Mouse (Mus musculus) MEL (cell line): ENCODE data around the gene Rimklb.

ENCODE experiments used
- CTCF ChIP-seq, 3 experiments: IDR thresholded peaks in 2 of 3; conservative IDR thresholded peaks in 1 of 3; 2 replicates each; pipeline ENCODE4 v1.5.1; 2011 to 2012; ENCODE audit warnings: low read length in 3 of 3, low read depth in 2 of 3, mild to moderate bottlenecking in 2 of 3, improper control_type of control experiment in 1 of 3, inconsistent platforms in 1 of 3, mixed read lengths in 1 of 3, moderate library complexity in 1 of 3; ENCODE audit not compliant: control insufficient read depth in 1 of 3, insufficient read depth in 1 of 3, poor library complexity in 1 of 3, severe bottlenecking in 1 of 3
- E2F4 ChIP-seq: IDR thresholded peaks from 2 replicates; pipeline ENCODE4 v1.6.1; 2011; ENCODE audit warnings: low read depth, low read length, improper control_type of control experiment, borderline replicate concordance
- ETS1 ChIP-seq: IDR thresholded peaks from 2 replicates; pipeline ENCODE4 v1.6.1; 2012; ENCODE audit warnings: low read depth, mild to moderate bottlenecking, inconsistent platforms, low read length, improper control_type of control experiment, moderate library complexity
- GATA1 ChIP-seq: IDR thresholded peaks from 2 replicates; pipeline ENCODE4 v1.6.1; 2011; ENCODE audit warnings: low read depth, low read length, improper control_type of control experiment
- MAX ChIP-seq: IDR thresholded peaks from 2 replicates; pipeline ENCODE4 v1.6.1; 2011; ENCODE audit warnings: low read length, improper control_type of control experiment
- POLR2A ChIP-seq, 2 experiments: IDR thresholded peaks; 2 replicates each; pipeline ENCODE4 v1.6.1; 2011 to 2012; ENCODE audit warnings: low read length in 2 of 2, mild to moderate bottlenecking in 2 of 2, control low read depth in 1 of 2, improper control_type of control experiment in 1 of 2, low read depth in 1 of 2, moderate library complexity in 1 of 2; ENCODE audit not compliant: control insufficient read depth in 1 of 2, insufficient read depth in 1 of 2, poor library complexity in 1 of 2
- POLR2AphosphoS5 ChIP-seq: IDR thresholded peaks from 2 replicates; pipeline ENCODE4 v1.6.1; 2012; ENCODE audit warnings: low read depth, borderline replicate concordance, mild to moderate bottlenecking, inconsistent platforms, low read length, moderate library complexity, mixed read lengths
- USF1 ChIP-seq: IDR thresholded peaks from 2 replicates; pipeline ENCODE4 v1.6.1; 2014; ENCODE audit warnings: low read depth, mild to moderate bottlenecking, inconsistent platforms, low read length, improper control_type of control experiment, moderate library complexity
- USF2 ChIP-seq, 2 experiments: IDR thresholded peaks; 2 replicates each; pipeline ENCODE4 v1.6.1; 2011 to 2012; ENCODE audit warnings: improper control_type of control experiment in 2 of 2, low read length in 2 of 2, borderline replicate concordance in 1 of 2, inconsistent platforms in 1 of 2, low read depth in 1 of 2, mild to moderate bottlenecking in 1 of 2; ENCODE audit not compliant: insufficient read depth in 1 of 2
- ZC3H11A ChIP-seq: IDR thresholded peaks from 2 replicates; pipeline ENCODE4 v1.6.1; 2012; ENCODE audit warnings: low read depth, mild to moderate bottlenecking, inconsistent platforms, low read length, improper control_type of control experiment
- ZNF384 ChIP-seq: IDR thresholded peaks from 2 replicates; pipeline ENCODE4 v1.6.1; 2012; ENCODE audit warnings: low read depth, mild to moderate bottlenecking, inconsistent platforms, low read length, improper control_type of control experiment

DNA sequence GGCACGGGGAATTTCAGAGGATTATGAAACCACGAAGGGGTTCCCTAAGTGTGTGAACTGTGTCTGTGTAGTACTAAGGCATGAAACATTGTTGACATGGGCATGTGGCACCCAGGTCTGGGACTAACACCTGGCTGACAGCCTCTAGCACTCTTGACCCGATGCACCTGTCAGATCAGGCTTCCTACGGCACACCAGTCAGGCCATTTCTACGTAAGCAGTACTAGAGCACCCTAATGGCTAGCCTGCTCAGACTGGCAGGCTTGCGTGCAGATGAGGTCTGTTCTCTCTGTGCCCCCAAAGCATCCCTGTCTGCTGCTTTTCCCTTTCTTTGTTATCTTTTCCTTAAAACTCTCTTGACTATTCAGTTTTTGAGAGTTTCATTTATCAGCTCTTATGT is 53.3 kb downstream of the Rimklb start:
- no peak for TF ChIP-seq CTCF (IDR thresholded peaks at IDR 0.05 in 2 of 3, conservative IDR thresholded peaks at IDR 0.05 in 1 of 3; ENCODE audit: control insufficient read depth in 1 of 3, insufficient read depth in 1 of 3, low read depth in 2 of 3, low read length in 3 of 3, poor library complexity in 1 of 3, severe bottlenecking in 1 of 3)
- TF ChIP-seq ZNF384: no peak
- no peak for TF ChIP-seq ZC3H11A
- no peak for TF ChIP-seq POLR2A (IDR thresholded peaks at IDR 0.05; ENCODE audit: control insufficient read depth in 1 of 2, insufficient read depth in 1 of 2, low read depth in 1 of 2, low read length in 2 of 2, poor library complexity in 1 of 2)
- no peak for TF ChIP-seq GATA1
- no peak for TF ChIP-seq USF1
- no peak for TF ChIP-seq MAX
- no peak for TF ChIP-seq POLR2AphosphoS5
- TF ChIP-seq E2F4: no peak
- TF ChIP-seq ETS1: no peak
- TF ChIP-seq USF2 (IDR thresholded peaks at IDR 0.05; ENCODE audit: borderline replicate concordance in 1 of 2, insufficient read depth in 1 of 2, low read depth in 1 of 2, low read length in 2 of 2): no peak
